Mouse (Mus musculus) limb, embryonic 14.5 days (tissue): ENCODE results near the gene Fndc11. TPM values are rescaled to one million over a fixed set of nuclear protein-coding genes. Genes with fewer than 3 reads are reported as not detected.

Experiments used
- ATAC-seq: fragments of 200-750 bp; cut with Nextera tagmentation; 2 replicates; pipeline ENCODE4 v1.8.0; 2017; ENCODE audit warnings: low read depth, moderate number of reproducible peaks, moderate TSS enrichment; ENCODE audit not compliant: low FRiP score
- DNase-seq: peaks from one replicate; pipeline ENCODE4 v3.0.0-alpha.2; 2015; ENCODE audit warnings: low spot score
- H3K27ac ChIP-seq: fragments of 300-500 bp; sonication (generic); replicated peaks from 2 replicates; pipeline ENCODE4 v1.5.1; 2014; ENCODE audit warnings: low read depth, mild to moderate bottlenecking, low read length, moderate library complexity, mixed read lengths
- H3K27me3 ChIP-seq: fragments of 300-500 bp; sonication (generic); 2 replicates; pipeline ENCODE4 v1.6.1; 2014; ENCODE audit warnings: low read length, mixed read lengths; ENCODE audit not compliant: control insufficient read depth, insufficient read depth
- H3K36me3 ChIP-seq: fragments of 300-500 bp; sonication (generic); 2 replicates; pipeline ENCODE4 v1.6.1; 2014; ENCODE audit warnings: mild to moderate bottlenecking, low read length, moderate library complexity, mixed read lengths; ENCODE audit not compliant: control insufficient read depth, insufficient read depth
- H3K4me1 ChIP-seq: fragments of 300-500 bp; sonication (generic); 2 replicates; pipeline ENCODE4 v1.6.1; 2014; ENCODE audit warnings: antibody characterized with exemption, low read length, mixed read lengths; ENCODE audit not compliant: control insufficient read depth, insufficient read depth
- H3K4me2 ChIP-seq: fragments of 300-500 bp; sonication (generic); replicated peaks from 2 replicates; pipeline ENCODE4 v1.6.1; 2014; ENCODE audit warnings: low read depth, mild to moderate bottlenecking, low read length, moderate library complexity; ENCODE audit not compliant: severe bottlenecking
- H3K4me3 ChIP-seq: fragments of 300-500 bp; sonication (generic); replicated peaks from 2 replicates; pipeline ENCODE4 v1.5.1; 2014; ENCODE audit warnings: low read length
- H3K9ac ChIP-seq: fragments of 300-500 bp; sonication (generic); 2 replicates; pipeline ENCODE4 v1.6.1; 2014; ENCODE audit warnings: mild to moderate bottlenecking, low read depth, low read length, moderate library complexity; ENCODE audit not compliant: severe bottlenecking
- H3K9me3 ChIP-seq: fragments of 300-500 bp; sonication (generic); 2 replicates; pipeline ENCODE4 v1.6.1; 2016; ENCODE audit warnings: low read length; ENCODE audit not compliant: control insufficient read depth
- POLR2A ChIP-seq: fragments of 200-500 bp; IDR thresholded peaks from 2 replicates; pipeline ENCODE4 v1.8.0; 2012; ENCODE audit warnings: inconsistent platforms, mild to moderate bottlenecking, moderate library complexity, borderline replicate concordance; ENCODE audit not compliant: insufficient read depth, insufficient read length; ENCODE audit errors: extremely low read depth
- WGBS: fragments of 180-500 bp; shearing (Covaris S2); extraction: QIAGEN DNeasy Blood & Tissue Kit; methylation state at CpG from one replicate; pipeline ENCODE4 v1.1.7; 2014; 5-methylcytosine and 5-hydroxymethylcytosine counted together
- polyA plus RNA-seq, 2 experiments: library from polyadenylated mRNA; depleted of rRNA in 1 of 2; stranded (reverse) in 1 of 2; unstranded in 1 of 2; fragments of >200 nt; fragmentation: Nextera tagmentation in 1 of 2; extraction: Ambion mirVana in 1 of 2; gene quantifications; 2 replicates each; pipeline versions ENCODE4 v1.2.1 to v1.2.3; 2012 to 2014

Fndc11 gene
- polyA plus RNA-seq (2012; rRNA removed) (0.12 and 0.28 TPM in 2 replicates), polyA plus RNA-seq (2014; fragmentation: Nextera tagmentation; extraction: Ambion mirVana) (not detected in 2 replicates)

DNA sequence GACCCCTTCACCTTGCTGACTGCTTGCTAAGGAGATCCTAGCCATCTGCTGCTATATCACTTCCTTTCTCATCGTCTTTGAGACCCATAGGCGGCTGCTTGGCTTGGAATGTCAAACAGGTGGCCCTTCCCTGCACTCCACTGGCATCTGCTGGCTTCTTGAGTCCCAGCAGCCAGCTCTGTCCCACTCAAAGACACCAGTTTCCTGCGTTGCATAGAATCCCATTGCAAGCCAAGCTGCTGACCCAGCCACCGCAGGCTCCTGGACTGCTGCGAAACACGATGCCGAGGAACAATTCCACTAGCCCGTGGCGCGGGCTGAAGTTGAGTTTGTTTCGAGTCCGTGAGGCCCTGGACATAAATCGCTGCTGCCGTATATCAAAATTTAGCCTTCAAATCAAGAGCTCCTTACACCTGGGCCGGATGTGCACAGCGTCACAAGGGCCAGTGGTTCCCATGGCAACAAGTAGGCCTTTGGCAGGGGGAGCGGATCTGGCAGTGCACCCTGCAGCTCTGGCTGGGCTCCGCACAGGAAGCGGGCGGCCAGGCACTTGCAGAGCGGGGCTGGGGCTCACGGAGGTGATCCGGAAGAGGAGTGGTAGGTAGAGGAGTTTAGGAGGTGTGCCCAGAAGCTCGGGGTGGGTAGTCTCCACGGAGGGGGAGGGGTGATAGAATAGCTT is at the start of gene Fndc11:
Gene Fndc11, plus strand, starts transcription at position 476 of the 679 bp plus-strand sequence.
- H3K4me3 ChIP-seq, result peak within 1 kb of the TSS; percentile 28
- peak within 1 kb of the TSS; percentile 36; the same call in 1 of the 2 replicates for H3K9ac ChIP-seq
- H3K36me3 ChIP-seq, result no peaks in the 10 kb centered on the region
- 0 out of 2 replicates have a peak, but pooled peaks have one; percentile 20 for TF ChIP-seq POLR2A
- no peaks in the 10 kb centered on the region for H3K27me3 ChIP-seq
- no peaks in the 10 kb centered on the region for H3K9me3 ChIP-seq
- ATAC-seq, result peak; percentile 93
- H3K27ac ChIP-seq, result peak within 1 kb of the TSS; percentile 48
- DNase-seq, result peak; percentile 84
- peak within 1 kb of the TSS; percentile 59 for H3K4me2 ChIP-seq
- under 1% methylated on average over 25 of the region's 25 CpGs for WGBS
- peaks cover 16% of the 10 kb centered on the region for H3K4me1 ChIP-seq

DNA sequence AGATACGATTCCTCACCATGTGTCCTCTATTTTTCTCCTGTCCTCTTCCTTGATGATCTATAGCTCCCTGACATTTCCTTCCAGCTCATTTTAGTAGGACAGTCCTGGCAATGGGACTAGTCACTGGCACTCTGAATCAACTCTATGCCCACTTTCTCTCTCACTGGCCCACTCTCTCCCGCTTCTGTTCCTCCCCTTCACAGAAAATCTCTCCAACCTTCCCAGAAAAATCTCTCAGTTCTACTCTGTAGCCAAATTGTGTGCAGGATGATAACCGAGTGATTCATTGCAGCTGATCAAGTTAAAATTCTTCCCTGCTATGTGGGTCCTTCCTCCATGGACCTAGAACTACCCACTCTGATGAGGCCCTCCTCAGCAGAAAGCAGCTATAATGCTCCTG is 45.2 kb upstream of the Fndc11 start:
- Histone ChIP-seq H3K9ac (no peak overlapping the region), H3K27me3 (no peaks in the 10 kb centered on the region), H3K36me3 (no peaks in the 10 kb centered on the region), H3K4me1 (no peaks in the 10 kb centered on the region), H3K27ac (no peak overlapping the region), H3K4me3 (no peak overlapping the region), H3K4me2 (no peak overlapping the region), H3K9me3 (no peaks in the 10 kb centered on the region)
- TF ChIP-seq POLR2A, result no peak
- 83% methylated on average over 3 of the region's 3 CpGs for WGBS
- no peak for ATAC-seq
- no peak for DNase-seq

DNA sequence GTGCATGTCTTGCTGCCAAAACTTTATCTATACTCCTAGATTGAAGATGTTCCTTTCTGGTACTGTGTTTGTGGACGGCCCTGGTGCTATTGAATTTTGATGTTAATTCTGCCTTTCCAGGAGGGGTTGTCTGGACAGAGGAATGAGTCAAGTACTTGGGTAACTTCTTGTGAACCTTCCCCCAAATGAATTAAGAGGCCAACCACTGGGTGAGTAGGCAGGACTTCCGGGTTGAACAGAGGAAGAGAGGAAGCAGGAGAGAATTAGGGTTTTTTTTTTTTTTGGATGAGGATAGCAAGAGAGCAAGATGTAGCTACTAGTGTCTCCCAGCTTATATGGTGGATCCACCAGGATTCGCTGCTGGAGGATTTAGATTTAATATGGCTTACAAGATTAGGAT is 41.8 kb upstream of the Fndc11 start:
- Histone ChIP-seq H3K36me3 (no peaks in the 10 kb centered on the region), H3K4me3 (no peak overlapping the region), H3K4me1 (no peaks in the 10 kb centered on the region), H3K4me2 (no peak overlapping the region), H3K27ac (no peak overlapping the region), H3K9me3 (no peaks in the 10 kb centered on the region), H3K9ac (no peak overlapping the region), H3K27me3 (no peaks in the 10 kb centered on the region)
- no peak for TF ChIP-seq POLR2A
- DNase-seq (no peak), ATAC-seq (no peak)
- 78% methylated on average over 3 of the region's 3 CpGs for WGBS

DNA sequence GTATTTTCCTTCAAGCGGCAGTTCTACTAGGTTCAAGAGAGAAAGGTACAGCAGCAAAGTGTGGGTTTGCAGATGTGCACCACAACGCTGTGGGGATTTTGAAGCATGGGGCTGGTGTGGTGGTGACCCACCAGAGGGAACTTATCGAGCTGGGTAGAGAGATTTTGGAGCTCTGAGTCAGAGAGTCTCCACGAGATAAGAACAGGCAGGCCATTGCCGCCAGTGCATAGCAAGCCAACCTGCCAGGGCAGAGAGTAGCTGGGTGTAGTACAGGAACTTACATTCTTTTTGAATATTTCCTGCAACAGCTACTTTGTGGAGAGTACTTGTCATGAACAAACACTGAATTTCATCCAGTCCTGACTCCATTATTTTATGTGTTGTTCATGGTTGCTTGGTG is 41.3 kb upstream of the Fndc11 start:
- H3K4me3 ChIP-seq, result no peak overlapping the region
- H3K36me3 ChIP-seq, result no peaks in the 10 kb centered on the region
- no peaks in the 10 kb centered on the region for H3K9me3 ChIP-seq
- no peak overlapping the region for H3K9ac ChIP-seq
- WGBS, result 80% methylated on average over 5 of the region's 5 CpGs
- no peak for TF ChIP-seq POLR2A
- ATAC-seq (no peak), DNase-seq (no peak)
- no peaks in the 10 kb centered on the region for H3K27me3 ChIP-seq
- no peak overlapping the region for H3K27ac ChIP-seq
- no peaks in the 10 kb centered on the region for H3K4me1 ChIP-seq
- H3K4me2 ChIP-seq, result no peak overlapping the region

DNA sequence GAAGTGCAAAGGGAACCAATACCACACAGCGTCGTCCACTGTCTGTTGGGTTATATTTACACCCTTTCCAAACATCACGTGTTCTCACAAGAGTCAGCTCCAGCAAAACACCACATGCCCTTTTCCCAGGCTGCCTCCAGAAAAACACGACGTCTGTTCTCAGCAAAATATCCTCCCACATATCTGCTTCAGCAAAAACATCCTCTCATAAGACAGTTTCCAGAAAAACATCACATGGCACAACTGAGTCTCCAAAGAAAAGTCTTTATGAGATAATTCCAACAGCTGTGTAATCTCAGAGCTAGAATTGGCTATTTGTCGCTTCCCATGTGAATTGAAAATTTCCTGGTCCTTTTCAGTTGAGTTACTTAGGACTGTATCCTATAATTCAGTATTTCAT is 38.9 kb upstream of the Fndc11 start:
- 83% methylated on average over 6 of the region's 6 CpGs for WGBS
- H3K4me1 ChIP-seq, result no peaks in the 10 kb centered on the region
- no peak for DNase-seq

DNA sequence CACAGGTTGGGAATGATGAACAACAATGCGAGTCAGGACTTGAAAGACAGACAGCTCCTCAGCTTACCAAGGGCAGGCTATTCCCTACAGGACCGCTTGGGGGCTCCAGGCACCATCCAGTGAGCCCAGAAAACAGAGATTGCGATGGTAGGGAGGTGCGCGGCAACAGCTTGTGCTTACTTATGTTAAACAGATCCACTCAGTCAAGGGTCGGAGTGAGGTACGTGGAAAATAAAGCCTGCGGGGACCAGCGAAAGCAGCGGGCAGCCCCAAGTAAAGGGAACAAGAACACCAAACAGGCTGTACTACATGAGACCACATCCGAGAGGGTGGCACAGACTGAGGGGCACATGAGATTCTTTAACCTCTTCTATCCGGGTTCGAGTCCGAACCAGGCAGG is 33.2 kb upstream of the Fndc11 start:
- ATAC-seq, result peak; percentile 86
- H3K36me3 ChIP-seq, result peaks cover 12% of the 10 kb centered on the region; the same call in 1 of the 2 replicates
- H3K27ac ChIP-seq, result peak overlapping the region; percentile 96
- TF ChIP-seq POLR2A, result no peak
- H3K4me3 ChIP-seq, result peak overlapping the region; percentile 70
- no peaks in the 10 kb centered on the region for H3K9me3 ChIP-seq
- H3K27me3 ChIP-seq, result no peaks in the 10 kb centered on the region
- peak; percentile 91 for DNase-seq
- WGBS, result under 1% methylated on average over 14 of the region's 14 CpGs
- peaks cover 8% of the 10 kb centered on the region; the same call in 1 of the 2 replicates for H3K4me1 ChIP-seq
- peak overlapping the region; percentile 94 for H3K9ac ChIP-seq
- H3K4me2 ChIP-seq, result peak overlapping the region; percentile 66

More for the DNA sequence above, 38.9 kb upstream of the Fndc11 start:
- Histone ChIP-seq H3K9me3 (no peaks in the 10 kb centered on the region), H3K27ac (no peak overlapping the region), H3K36me3 (no peaks in the 10 kb centered on the region), H3K4me2 (no peak overlapping the region), H3K4me3 (no peak overlapping the region), H3K27me3 (no peaks in the 10 kb centered on the region), H3K9ac (no peak overlapping the region)
- no peak for ATAC-seq
- TF ChIP-seq POLR2A, result no peak
